Mouse (Mus musculus) embryo, embryonic 10.5 days (tissue): ENCODE results near the gene Rpl41.
"Not testable (repeated sequence)": the region's sequence is repeated elsewhere in the genome, so short reads cannot be mapped to it uniquely, and the experiment has no call there.

Source experiments
- DNase-seq: peaks from one replicate; pipeline ENCODE4 v3.0.0-alpha.2; 2015; ENCODE audit warnings: low spot score

The Rpl41 gene

DNA sequence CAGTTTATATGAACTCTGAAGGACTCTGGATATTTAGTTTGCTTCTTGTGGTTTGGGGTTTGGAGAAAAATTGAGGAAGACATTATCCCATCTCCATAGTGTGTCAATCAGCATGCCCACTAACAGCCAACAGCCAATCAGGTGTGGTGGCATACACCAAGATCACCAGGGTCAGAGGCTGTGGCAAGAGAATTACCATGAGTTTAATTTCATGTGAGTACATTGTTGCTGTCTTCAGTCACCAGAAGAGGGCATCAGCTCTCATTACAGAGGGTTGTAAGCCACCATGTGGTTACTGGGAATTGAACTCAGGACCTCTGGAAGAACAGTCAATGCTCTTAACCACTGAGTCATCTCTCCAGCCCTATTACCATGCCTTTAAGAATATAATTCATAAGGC is 7.2 kb upstream of the Rpl41 start:
- peak; percentile 24 for DNase-seq

DNA sequence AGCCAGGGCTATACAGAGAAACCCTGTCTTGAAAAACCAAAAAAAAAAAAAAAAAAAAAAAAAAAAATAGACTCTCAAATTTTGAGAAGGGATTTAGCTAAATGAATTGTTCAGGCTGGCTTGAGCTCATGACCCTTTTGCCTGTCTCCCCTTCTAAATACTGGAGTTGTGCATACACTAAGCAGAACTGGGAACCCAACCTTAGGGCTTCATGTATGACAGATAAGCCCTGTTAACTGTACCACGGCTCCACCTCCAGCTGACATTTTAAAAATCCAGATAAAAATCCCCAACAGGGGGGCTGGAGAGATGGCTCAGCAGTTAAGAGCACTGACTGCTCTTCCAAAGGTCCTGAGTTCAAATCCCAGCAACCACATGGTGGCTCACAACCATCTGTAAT is 6.5 kb upstream of the Rpl41 start:
- not testable (repeated sequence) for DNase-seq

DNA sequence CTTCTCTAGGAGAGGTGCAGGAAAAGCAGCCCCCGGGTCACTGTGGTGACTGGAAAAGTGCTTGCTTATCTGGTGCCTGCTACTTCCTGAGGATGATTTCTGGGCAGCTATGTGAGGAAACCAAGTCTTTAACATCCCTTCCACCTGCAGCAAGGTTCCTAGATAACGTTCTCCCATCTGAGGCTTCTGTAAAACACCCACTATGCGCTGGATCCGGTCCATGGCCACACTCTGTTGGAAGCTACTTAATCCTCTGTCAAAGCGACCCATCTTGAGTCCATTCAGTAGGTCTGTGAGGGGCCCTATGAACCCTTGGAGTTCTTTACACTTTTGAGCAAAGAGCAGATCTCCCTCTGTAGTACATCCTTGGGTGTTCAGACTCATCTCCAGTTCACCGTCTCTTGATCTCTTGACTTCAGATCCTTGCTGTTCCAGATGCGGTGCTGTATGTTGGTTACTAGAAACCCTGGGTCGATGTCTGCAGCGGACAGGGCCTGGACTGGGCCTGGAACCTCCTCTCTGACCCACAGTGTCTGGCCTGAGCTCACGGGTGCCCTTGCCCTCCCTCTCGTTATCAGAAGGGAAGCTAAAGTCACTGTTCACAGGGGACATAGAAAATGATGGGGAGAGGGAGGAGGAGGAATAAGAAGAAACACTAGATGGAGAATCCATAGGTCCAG is 1.2 kb upstream of the Rpl41 start:
- not testable (repeated sequence) for DNase-seq

DNA sequence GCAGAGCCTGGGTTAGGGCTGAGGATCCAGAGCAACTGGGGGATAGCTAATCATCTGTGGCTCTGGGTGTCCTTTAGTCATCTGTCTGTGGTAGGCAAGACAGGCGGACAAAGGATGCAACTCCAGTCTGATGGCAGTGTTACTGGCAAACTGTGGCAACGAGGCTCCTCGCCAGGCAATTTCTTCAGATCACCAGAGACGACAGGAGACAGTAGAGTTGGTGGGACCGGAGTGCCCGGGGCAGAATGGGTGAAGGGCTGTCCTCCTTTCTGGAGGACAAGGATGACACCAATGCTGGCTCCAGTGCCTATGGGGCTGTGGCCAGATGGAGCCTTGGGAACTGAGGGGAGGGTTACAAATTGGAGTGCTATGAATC is 565 bp upstream of the Rpl41 start:
- DNase-seq: not testable (repeated sequence)

DNA sequence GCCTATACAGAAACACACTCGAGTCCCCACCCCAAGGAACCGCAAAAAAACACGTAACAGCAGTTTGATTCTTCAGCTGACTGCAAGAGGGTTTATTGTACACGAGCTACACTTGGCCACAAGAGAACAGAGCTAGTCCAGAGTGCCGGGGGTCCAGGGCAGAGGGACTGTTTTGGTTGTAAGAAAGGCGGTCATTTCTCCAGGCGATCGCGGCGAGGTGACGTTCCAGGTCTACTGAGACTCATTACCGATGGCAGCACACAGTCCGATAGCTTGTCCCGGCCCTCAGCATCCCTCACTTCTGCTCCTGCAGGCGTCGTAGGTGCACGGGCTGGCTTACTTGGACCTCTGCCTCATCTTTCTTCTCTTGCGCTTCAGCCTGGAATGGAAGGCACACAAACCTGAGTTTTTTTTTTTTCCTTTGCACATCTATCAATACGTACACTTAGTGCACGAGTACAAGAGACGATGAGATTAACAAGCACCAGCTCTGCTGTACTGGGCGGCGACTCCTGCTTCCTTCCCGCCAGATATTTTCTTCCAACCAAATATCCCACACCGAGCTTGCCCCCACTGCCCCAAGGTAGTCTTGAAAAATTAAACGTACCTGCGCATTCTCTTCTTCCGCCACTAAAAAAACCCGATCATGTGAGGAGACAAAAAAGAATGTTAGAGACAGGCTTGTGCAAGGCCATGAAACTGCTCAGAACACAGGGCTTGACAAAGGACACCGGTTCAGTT is 884 bp downstream of the Rpl41 start:
- peak; percentile 17 for DNase-seq

DNA sequence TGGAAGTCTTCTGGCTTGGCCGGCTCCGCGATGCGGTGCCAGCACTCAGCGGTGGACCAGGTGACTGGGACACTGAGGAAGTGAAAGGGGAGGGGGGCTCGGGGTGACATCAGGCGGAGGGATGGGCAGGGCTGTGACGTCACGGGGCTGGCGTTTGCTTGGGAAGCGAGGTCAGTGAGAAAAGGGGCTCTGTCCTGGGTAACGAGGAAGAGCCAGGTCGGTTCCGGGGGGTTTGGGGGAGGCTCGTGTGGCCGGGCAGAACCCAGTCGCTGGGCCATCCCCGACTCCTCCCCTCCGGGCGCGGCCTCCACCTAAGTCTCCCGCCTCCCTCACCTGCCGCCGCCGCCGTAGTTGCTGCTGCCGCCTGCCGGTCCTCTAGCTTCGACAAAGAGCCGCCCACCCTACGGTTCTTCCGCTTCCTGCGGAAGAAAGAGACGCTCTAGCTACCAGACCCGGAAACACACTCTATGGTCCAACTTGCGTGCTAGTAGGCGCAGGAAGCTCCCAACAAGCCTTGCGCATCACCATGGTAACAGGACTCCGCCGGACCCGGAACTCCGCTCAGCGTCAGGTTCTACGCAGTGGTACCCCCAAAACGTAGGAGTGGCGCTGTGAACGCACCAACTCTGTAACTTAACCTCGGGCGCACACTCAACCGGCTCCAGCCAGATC is 1.6 kb downstream of the Rpl41 start, which contains the start of gene Zc3h10:
TSS of gene Zc3h10 (minus strand) at position 414 of the 672 bp plus-strand sequence.
- DNase-seq: peak; percentile 99

DNA sequence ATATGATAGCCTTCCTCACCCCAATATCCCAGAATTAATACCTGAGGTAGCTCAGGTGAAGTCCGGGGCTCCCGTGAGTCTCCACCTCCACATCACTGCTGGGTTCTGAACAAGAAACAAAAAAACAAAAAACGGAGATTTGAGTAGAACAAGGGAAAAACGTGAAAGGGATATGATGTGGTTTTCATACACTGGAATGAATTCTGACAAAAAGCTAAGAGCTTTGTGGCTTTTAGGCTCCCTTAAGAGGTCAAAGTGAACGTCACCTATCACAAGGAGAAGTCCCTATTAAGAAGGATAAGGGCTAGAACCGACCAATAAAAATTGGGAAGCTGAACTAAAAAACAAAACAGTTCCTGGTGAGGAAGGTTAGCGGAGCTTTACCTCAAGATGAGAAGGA is 2.3 kb downstream of the Rpl41 start:
- DNase-seq: no peak

DNA sequence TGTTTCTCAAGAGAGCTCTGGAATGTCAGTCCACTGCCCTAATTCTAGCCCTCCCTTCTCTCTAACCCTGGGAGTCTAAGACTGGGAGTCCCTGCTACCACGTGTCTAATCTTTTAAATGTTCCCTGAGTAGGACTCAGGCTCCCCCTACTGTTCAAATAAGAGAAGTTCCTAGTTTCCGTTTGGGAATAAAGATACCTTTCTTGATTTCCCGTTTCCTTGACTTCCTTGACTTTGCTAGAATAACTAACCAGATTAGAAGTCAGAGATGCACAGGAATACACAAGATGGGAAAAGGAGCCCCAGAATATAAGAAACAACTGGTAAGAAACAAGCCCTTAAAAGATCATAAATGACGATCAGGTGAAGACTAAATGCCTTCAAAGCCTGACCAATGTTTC is 2.7 kb downstream of the Rpl41 start:
- peak; percentile 86 for DNase-seq

DNA sequence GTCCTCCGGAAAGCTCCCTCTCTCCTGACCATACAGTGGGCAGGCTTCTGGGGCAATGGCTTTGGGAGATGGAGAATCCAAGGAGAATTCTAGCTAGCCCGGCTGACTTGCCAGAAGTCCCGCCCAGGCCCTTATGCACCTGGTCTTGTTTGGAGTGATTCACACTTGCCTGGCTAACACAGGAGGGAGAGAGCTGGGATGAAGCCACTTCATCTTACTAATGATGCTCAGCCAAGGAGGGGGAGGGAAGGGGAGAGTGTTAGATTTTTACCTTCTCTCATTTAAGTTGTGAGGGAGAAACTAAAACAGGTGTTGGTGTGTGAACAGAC is 3.6 kb downstream of the Rpl41 start:
- DNase-seq: no peak

DNA sequence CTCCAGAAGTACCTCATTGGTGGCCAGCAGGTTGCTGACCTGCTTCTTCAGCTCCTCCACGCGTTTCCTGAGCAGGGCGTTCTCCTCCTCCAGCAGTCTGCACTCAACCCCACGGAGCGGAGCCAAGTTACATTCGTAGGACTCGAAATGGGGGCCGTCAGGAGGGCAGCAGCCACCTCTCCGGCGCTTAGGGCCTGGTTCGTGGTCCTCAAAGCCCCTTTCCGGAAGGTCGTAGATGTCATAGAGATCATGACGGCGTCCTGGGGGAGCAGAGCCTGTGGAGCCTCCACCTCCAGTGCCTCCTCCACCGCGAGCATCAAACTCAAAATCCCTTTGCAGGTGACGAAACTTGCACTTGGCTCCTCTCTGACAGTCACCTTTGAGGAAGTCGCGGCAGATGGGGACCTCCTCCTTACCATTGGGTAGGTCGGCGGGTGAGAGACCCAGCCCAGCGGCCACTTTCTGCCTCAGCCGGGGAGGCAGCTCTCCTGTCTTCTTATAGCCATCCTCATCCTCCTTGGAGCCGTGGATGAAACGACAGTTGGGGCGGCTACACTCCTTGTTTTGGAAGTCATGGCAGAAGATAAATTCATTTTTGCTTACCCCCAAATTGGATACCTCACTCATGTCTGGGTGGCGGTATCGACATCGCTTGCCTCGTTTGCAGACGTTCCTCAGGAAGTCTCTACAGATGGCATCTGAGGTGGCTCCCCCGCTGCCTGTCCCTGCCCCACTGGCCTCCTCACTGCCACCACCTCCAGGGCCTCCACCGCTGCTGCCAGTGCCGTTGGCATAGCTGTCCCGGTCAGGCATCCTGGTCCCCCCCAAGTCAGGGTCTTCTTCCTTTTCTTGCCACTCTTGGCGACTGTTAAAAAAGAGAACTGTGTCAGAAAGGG is 4.2 kb downstream of the Rpl41 start:
- no peak for DNase-seq

DNA sequence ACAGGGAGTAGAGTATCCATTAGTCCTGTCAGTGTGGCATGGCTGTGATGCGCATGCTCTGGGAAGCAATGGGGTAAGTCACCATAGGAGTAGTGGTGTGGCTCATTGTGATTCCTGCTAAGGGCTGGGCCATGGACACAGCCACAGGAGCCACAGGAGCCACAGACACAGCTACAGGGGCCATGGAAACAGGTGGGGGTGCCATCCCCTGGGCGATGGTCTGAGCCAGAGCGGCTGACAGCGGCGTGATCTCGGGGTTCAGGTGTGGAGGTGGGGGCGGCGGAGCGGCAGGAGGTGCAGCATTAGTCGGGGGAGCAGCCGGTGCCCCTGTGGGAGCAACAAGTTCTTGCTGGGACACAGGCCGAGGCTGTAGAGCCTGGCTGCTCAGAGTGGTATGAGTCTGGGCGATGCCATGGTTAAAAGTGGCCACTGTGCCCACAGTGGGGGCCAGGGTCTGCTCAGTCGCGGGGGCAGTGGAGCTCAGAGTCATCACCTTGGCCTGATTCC is 4.9 kb downstream of the Rpl41 start:
- DNase-seq: no peak

DNA sequence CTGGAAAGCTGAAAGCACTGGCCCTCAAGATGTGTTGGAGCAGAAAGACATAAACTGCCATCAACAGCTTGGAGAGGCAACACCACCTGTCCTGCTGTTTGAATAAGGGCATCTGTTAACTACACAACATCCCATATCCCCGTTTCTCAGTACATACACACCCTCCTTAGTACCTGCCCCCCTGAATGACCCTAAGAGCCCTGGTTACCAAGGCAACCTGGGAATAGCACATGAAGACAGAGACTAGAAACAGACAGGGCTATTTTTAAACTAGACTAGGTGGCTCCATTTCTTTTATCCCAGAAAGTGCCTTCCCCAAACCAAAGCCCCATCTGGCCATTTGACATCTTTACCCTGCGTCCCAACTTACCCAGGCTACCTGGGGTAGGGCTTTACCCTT is 6.0 kb downstream of the Rpl41 start:
- DNase-seq: no peak

DNA sequence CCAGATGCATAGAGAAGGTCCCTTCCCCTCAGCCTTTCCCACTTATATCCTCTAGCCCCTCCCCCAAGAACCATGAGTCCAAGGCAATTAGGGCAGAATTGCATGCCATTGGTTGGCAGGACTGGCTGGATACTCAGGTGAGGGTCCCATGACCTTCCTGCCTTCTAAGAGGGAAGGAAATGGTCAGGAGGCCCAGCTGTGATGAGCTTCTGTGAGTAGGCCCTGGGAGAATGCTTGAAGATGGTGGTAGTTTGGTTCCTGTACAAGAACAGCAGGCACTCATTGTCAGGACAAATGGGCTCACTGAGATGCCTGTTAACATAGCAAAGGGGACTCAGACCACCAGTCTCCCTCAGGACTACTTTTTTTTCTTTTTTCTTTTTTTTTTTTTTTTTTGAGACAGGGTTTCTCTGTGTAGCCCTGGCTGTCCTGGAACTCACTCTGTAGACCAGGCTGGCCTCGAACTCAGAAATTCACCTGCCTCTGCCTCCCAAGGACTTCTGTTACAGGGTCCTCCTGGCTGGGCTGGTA is 10.7 kb downstream of the Rpl41 start:
- no peak for DNase-seq

DNA sequence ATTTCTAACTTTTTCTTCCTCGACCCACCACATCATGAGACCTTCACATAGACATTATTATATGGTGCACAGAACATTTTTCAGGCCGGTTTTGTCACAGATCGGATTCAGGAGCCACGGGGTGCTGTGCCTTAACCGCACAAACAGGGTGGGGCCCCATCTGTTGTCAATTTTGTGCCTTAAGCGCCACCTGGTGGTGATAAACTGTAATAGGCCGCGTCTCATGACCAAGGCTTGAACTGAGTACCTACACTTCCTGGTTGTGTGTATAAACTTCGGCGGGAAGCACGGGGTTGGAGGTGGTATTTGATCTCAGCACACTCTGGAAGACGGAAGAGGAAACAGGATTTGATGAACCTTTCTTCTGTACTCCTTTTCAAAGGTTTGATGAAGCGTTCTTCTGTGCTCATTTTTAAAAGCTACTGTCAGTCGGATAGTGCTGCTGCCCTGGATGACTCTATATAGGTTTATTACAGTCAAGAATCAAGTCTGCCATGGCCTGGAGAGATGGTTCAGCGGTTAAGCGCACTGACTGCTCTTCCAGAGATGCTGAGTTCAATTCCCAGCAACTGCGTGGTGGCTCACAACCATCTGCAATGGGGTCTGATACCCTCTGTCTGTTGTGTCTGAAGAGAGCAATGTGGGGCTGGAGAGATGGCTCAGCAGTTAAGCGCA is 12.7 kb downstream of the Rpl41 start:
- peak; percentile 97 for DNase-seq

DNA sequence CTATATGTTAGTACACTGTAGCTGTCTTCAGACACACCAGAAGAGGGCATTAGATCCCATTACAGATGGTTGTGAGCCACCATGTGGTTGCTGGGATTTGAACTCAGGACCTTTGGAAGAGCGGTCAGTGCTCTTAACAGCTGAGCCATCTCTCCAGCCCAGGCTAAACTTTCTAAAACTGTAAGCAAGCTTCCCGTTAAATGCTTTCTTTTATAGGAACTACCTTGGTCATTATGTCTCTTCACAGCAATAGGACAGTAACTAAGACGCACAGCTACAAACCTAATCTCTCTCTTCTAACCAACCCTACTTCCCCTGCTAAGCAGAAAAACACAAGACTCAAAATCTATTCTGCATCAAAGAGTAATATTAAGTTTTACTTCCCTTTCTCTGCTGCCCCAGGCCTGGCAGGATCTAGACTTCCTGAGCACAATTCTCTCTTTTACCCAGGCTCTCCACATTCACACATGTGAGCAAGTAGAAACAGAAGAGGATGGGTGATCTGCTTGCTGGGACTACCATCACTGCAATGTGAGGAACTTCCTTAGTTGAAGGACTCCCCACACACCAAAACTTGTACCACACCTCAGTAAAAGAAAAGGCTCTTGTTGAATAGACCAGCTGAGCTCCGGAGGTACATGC is 13.4 kb downstream of the Rpl41 start:
- DNase-seq: no peak

DNA sequence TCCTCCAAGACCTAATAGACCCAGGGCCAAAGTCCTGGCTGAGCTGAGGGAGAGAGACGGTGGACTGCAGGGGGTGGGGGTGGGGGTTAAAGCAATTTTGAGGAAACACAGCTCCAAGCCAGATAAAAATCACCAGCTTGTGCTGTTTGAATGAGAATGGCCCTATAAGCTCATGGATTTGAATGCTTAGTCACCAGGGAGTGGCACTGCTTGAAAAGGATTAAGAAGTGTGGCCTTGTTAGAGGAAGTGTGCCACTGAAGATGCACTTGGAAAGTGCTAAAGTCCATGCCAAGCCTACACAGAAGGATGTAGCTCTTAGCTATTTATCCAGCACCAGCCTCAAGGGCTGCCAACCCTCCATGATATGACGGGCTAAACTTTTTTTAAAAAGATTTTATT is 13.9 kb downstream of the Rpl41 start:
- no peak for DNase-seq

DNA sequence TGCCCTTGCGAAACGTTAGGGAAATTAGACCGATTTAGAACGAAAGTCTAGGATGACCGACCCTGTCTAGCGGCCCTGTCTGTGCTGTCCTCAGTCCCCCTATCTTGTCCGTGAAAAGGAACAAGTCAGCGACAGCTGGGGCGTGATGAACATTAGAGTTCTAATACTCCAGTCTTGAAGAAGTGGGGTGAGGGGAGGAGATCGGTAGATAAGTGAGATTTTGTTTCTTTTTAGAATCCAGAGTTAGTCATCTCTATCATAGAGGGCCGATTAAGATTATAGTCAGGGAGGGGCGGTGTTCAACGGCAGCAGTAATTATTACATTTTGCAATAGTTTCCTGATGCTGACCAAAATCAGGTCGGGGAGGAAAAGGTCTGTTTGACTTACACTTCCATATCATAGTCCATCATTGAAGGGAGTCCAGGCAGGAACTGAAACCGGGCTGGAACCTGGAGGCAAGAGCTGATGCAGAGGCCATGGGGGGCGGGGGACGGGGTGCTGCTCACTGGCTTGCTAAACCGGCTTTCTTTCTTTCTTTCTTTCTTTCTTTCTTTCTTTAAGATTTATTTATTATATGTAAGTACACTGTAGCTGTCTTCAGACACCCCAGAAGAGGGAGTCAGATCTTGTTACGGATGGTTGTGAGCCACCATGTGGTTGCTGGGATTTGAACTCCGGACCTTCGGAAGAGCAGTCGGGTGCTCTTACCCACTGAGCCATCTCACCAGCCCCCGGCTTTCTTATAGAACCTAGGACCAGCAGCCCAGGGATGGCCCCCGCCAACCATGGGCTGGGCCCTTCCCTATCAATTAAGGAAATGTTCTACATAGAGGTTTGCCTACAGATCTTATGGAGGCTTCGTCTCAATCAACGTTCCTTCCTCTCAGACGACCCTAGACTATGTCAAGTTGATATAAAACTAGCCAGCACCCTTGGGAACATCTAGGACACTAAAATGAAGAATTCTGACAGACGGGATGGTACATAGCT is 22.4 kb downstream of the Rpl41 start:
- DNase-seq: no peak

DNA sequence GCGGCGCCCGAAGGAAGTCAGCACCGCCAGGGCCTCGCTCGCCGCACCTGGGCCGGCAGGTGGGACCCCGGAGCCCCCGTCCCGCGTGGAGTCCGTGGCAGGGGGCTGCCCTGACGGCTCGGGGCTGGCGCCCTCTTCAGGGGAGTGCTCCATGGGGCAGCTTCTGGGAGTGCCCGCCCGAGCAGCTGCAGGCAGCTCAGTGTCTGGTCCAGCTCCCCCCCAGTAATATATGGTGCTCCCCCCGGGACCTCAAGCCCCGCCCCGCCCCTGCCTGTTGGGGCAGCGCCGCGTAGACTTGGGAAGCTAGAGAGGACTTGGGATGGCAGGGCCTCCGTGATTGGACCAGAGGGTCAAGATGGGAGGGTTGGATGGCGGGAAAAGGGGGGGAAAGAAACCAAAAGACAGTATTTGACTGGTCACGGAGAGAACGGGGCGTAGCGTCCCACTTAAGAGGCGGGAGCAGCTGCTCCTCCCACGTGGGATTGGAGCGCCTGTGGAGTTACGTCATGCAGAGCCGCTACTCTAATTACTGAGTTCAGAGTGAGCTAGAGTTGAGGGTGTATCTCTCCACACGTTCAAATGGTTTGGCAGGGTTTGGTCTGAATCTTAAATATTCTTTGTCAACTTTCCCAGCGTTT is 23.3 kb downstream of the Rpl41 start, which contains the start of gene Esyt1:
TSS of gene Esyt1 (minus strand) at position 201 of the 638 bp plus-strand sequence.
- DNase-seq: peak; percentile 99
